Mouse (Mus musculus) mesoderm, embryonic 11.5 days (tissue): ENCODE results near the gene Leo1.
"Not testable (repeated sequence)": the region's sequence is repeated elsewhere in the genome, so short reads cannot be mapped to it uniquely, and the experiment has no call there.

Experiments
- DNase-seq: peaks from one replicate; pipeline ENCODE4 v3.0.0-alpha.2; 2012; ENCODE audit warnings: low read depth, low spot score

The Leo1 gene

GRCm38 (mm10) chr9:75467581-75467980 lies 26.3 kb downstream of the Leo1 start:
- DNase-seq = no peak

- DNase-seq = peak; percentile 12
Measured at GRCm38 (mm10) chr9:75468297-75468696, 27.0 kb downstream of the Leo1 start.

GRCm38 (mm10) chr9:75477212-75477611 lies 35.9 kb downstream of the Leo1 start:
- DNase-seq = no peak

GRCm38 (mm10) chr9:75479106-75479725 lies 37.9 kb downstream of the Leo1 start:
- no peak for DNase-seq

GRCm38 (mm10) chr9:75480536-75481075 lies 39.3 kb downstream of the Leo1 start:
- DNase-seq = no peak

- DNase-seq = no peak
Measured at GRCm38 (mm10) chr9:75485231-75485630, 43.9 kb downstream of the Leo1 start.

GRCm38 (mm10) chr9:75488255-75488654 lies 46.9 kb downstream of the Leo1 start:
- DNase-seq = not testable (repeated sequence)

- no peak for DNase-seq
Measured at GRCm38 (mm10) chr9:75494407-75495005, 53.2 kb downstream of the Leo1 start.

- peak; percentile 33 for DNase-seq
Measured at GRCm38 (mm10) chr9:75495945-75496344, 54.6 kb downstream of the Leo1 start.

- DNase-seq = no peak
Measured at GRCm38 (mm10) chr9:75498571-75498970, 57.2 kb downstream of the Leo1 start.

GRCm38 (mm10) chr9:75504311-75504710 lies 63.0 kb downstream of the Leo1 start:
- DNase-seq = no peak

- no peak for DNase-seq
Measured at GRCm38 (mm10) chr9:75511236-75511939, 70.1 kb downstream of the Leo1 start.

GRCm38 (mm10) chr9:75515464-75516113 lies 74.3 kb downstream of the Leo1 start:
- peak; percentile 72 for DNase-seq
